Mouse (Mus musculus): ENCODE measurements around the gene Abhd2.

- TF ChIP-seq POLR2A (IDR thresholded peaks at IDR 0.05; ENCODE audit: low read depth, low read length), result no peak
- TF ChIP-seq CTCF (IDR thresholded peaks at IDR 0.05; ENCODE audit: borderline replicate concordance, insufficient read depth, low read length), result no peak
These were observed 25.6 kb upstream of the Abhd2 start for GRCm38 (mm10) chr7:79247408-79247807.
